Mouse (Mus musculus) C2C12 (cell line): Measurements from ENCODE around the gene Cyp2c69. TPM values are rescaled to one million over a fixed set of nuclear protein-coding genes. Genes with fewer than 3 reads are reported as not detected.

Experiments
- polyA plus RNA-seq: library from polyadenylated mRNA; unstranded; fragments of >200 nt; fragmentation: generic; extraction: Trizol; gene quantifications from one replicate; pipeline ENCODE4 v1.2.1, GENCODE M21; 2012; ENCODE audit warnings: missing spikeins

The Cyp2c69 gene
- polyA plus RNA-seq, 1 experiment, result not detected

Other genes with a start within 250 kb of the Cyp2c69 start
- not detected for gene Cyp2c67, start 237.7 kb downstream of the Cyp2c69 start, polyA plus RNA-seq
- gene Cyp2c68, start 145.7 kb downstream of the Cyp2c69 start, polyA plus RNA-seq, result not detected
- not detected for gene Cyp2c40, start 74.0 kb downstream of the Cyp2c69 start, polyA plus RNA-seq
- gene Cyp2c37, start 105.6 kb upstream of the Cyp2c69 start, polyA plus RNA-seq, result not detected
- not detected for gene Cyp2c54, start 187.0 kb upstream of the Cyp2c69 start, polyA plus RNA-seq
- gene Cyp2c50, start 202.9 kb upstream of the Cyp2c69 start, polyA plus RNA-seq, result not detected